Mouse (Mus musculus): ENCODE results near the gene Slc17a1. TPM values are rescaled to one million over a fixed set of nuclear protein-coding genes. Genes with fewer than 3 reads are reported as not detected.

Slc17a1 gene
- polyA plus RNA-seq, 1 experiment = 0.13 TPM

GRCm38 (mm10) chr13:23866086-23866710, 1.4 kb upstream of the Slc17a1 start:
- no peaks in the 10 kb centered on the region for H3K27me3 ChIP-seq (ENCODE audit: control insufficient read depth, insufficient read depth, low read length)
- H3K36me3 ChIP-seq (ENCODE audit: control insufficient read depth, insufficient read depth, low read length) = no peaks in the 10 kb centered on the region
- TF ChIP-seq CTCF (IDR thresholded peaks at IDR 0.05; ENCODE audit: borderline replicate concordance, control insufficient read depth, extremely low read depth, insufficient read depth, low read length, poor library complexity) = no peak
- DNase-seq = no peak
- WGBS = 89% methylated on average over 9 of the region's 9 CpGs
- no peaks in the 10 kb centered on the region for H3K4me1 ChIP-seq (replicated peaks; ENCODE audit: control insufficient read depth, insufficient read depth, low read length)
- no peak overlapping the region for H3K4me3 ChIP-seq (ENCODE audit: control insufficient read depth, insufficient read depth, low read length)
- no peak overlapping the region for H3K27ac ChIP-seq (ENCODE audit: control insufficient read depth, insufficient read depth, low read length)

GRCm38 (mm10) chr13:23867000-23867399, 550 bp upstream of the Slc17a1 start:
- H3K36me3 ChIP-seq (ENCODE audit: control insufficient read depth, insufficient read depth, low read length) = no peaks in the 10 kb centered on the region
- no peak overlapping the region for H3K27ac ChIP-seq (ENCODE audit: control insufficient read depth, insufficient read depth, low read length)
- no peak overlapping the region for H3K4me3 ChIP-seq (ENCODE audit: control insufficient read depth, insufficient read depth, low read length)
- DNase-seq = no peak
- WGBS = 82% methylated on average over 6 of the region's 6 CpGs
- TF ChIP-seq POLR2A (IDR thresholded peaks at IDR 0.05; ENCODE audit: control insufficient read depth, extremely low read depth, insufficient read depth, low read length, poor library complexity) (no peak), CTCF (IDR thresholded peaks at IDR 0.05; ENCODE audit: borderline replicate concordance, control insufficient read depth, extremely low read depth, insufficient read depth, low read length, poor library complexity) (no peak)
- H3K27me3 ChIP-seq (ENCODE audit: control insufficient read depth, insufficient read depth, low read length) = no peaks in the 10 kb centered on the region
- H3K4me1 ChIP-seq (replicated peaks; ENCODE audit: control insufficient read depth, insufficient read depth, low read length) = no peaks in the 10 kb centered on the region

- TF ChIP-seq CTCF (IDR thresholded peaks at IDR 0.05; ENCODE audit: borderline replicate concordance, control insufficient read depth, extremely low read depth, insufficient read depth, low read length, poor library complexity) (no peak), POLR2A (IDR thresholded peaks at IDR 0.05; ENCODE audit: control insufficient read depth, extremely low read depth, insufficient read depth, low read length, poor library complexity) (no peak)
- 92% methylated on average over 8 of the region's 8 CpGs for WGBS
- no peak for DNase-seq
- Histone ChIP-seq H3K27me3 (ENCODE audit: control insufficient read depth, insufficient read depth, low read length) (no peaks in the 10 kb centered on the region), H3K4me3 (ENCODE audit: control insufficient read depth, insufficient read depth, low read length) (no peak overlapping the region), H3K27ac (ENCODE audit: control insufficient read depth, insufficient read depth, low read length) (no peak overlapping the region), H3K4me1 (replicated peaks; ENCODE audit: control insufficient read depth, insufficient read depth, low read length) (no peaks in the 10 kb centered on the region), H3K36me3 (ENCODE audit: control insufficient read depth, insufficient read depth, low read length) (no peaks in the 10 kb centered on the region)
Measured at GRCm38 (mm10) chr13:23868790-23869533, 1.4 kb downstream of the Slc17a1 start.

- no peak overlapping the region for H3K27ac ChIP-seq (ENCODE audit: control insufficient read depth, insufficient read depth, low read length)
- H3K36me3 ChIP-seq (ENCODE audit: control insufficient read depth, insufficient read depth, low read length) = no peaks in the 10 kb centered on the region
- TF ChIP-seq POLR2A (IDR thresholded peaks at IDR 0.05; ENCODE audit: control insufficient read depth, extremely low read depth, insufficient read depth, low read length, poor library complexity) (no peak), CTCF (IDR thresholded peaks at IDR 0.05; ENCODE audit: borderline replicate concordance, control insufficient read depth, extremely low read depth, insufficient read depth, low read length, poor library complexity) (no peak)
- DNase-seq = no peak
- no peaks in the 10 kb centered on the region for H3K4me1 ChIP-seq (replicated peaks; ENCODE audit: control insufficient read depth, insufficient read depth, low read length)
- no peaks in the 10 kb centered on the region for H3K27me3 ChIP-seq (ENCODE audit: control insufficient read depth, insufficient read depth, low read length)
- no peak overlapping the region for H3K4me3 ChIP-seq (ENCODE audit: control insufficient read depth, insufficient read depth, low read length)
- WGBS = 89% methylated on average over 3 of the region's 3 CpGs
Measured at GRCm38 (mm10) chr13:23869996-23870395, 2.4 kb downstream of the Slc17a1 start.

- WGBS = 90% methylated on average over 5 of the region's 5 CpGs
- Histone ChIP-seq H3K36me3 (ENCODE audit: control insufficient read depth, insufficient read depth, low read length) (no peaks in the 10 kb centered on the region), H3K27me3 (ENCODE audit: control insufficient read depth, insufficient read depth, low read length) (no peaks in the 10 kb centered on the region), H3K4me1 (replicated peaks; ENCODE audit: control insufficient read depth, insufficient read depth, low read length) (no peaks in the 10 kb centered on the region), H3K27ac (ENCODE audit: control insufficient read depth, insufficient read depth, low read length) (no peak overlapping the region), H3K4me3 (ENCODE audit: control insufficient read depth, insufficient read depth, low read length) (no peak overlapping the region)
- no peak for TF ChIP-seq POLR2A (IDR thresholded peaks at IDR 0.05; ENCODE audit: control insufficient read depth, extremely low read depth, insufficient read depth, low read length, poor library complexity)
- no peak for TF ChIP-seq CTCF (IDR thresholded peaks at IDR 0.05; ENCODE audit: borderline replicate concordance, control insufficient read depth, extremely low read depth, insufficient read depth, low read length, poor library complexity)
- DNase-seq = no peak
Measured at GRCm38 (mm10) chr13:23873141-23873540, 5.6 kb downstream of the Slc17a1 start.

GRCm38 (mm10) chr13:23879106-23879505, 11.6 kb downstream of the Slc17a1 start:
- H3K27ac ChIP-seq (ENCODE audit: control insufficient read depth, insufficient read depth, low read length) = no peak overlapping the region
- 89% methylated on average over 3 of the region's 3 CpGs for WGBS
- DNase-seq = no peak
- H3K4me3 ChIP-seq (ENCODE audit: control insufficient read depth, insufficient read depth, low read length) = no peak overlapping the region
- TF ChIP-seq POLR2A (IDR thresholded peaks at IDR 0.05; ENCODE audit: control insufficient read depth, extremely low read depth, insufficient read depth, low read length, poor library complexity) (no peak), CTCF (IDR thresholded peaks at IDR 0.05; ENCODE audit: borderline replicate concordance, control insufficient read depth, extremely low read depth, insufficient read depth, low read length, poor library complexity) (no peak)
- no peaks in the 10 kb centered on the region for H3K27me3 ChIP-seq (ENCODE audit: control insufficient read depth, insufficient read depth, low read length)
- H3K36me3 ChIP-seq (ENCODE audit: control insufficient read depth, insufficient read depth, low read length) = no peaks in the 10 kb centered on the region
- H3K4me1 ChIP-seq (replicated peaks; ENCODE audit: control insufficient read depth, insufficient read depth, low read length) = no peaks in the 10 kb centered on the region

All from thymus, adult 2 months (tissue).